Mouse (Mus musculus) embryonic facial prominence, embryonic 10.5 days (tissue): ENCODE data around the gene Hrh2. TPM values are rescaled to one million over a fixed set of nuclear protein-coding genes. Genes with fewer than 3 reads are reported as not detected.

Source experiments
- DNase-seq: peaks from one replicate; pipeline ENCODE4 v3.0.0-alpha.2; 2017; ENCODE audit warnings: low spot score
- H3K27ac ChIP-seq: fragments of 300-500 bp; sonication (generic); replicated peaks from 2 replicates; pipeline ENCODE4 v1.5.1; 2016; ENCODE audit warnings: mild to moderate bottlenecking
- H3K27me3 ChIP-seq: fragments of 300-500 bp; sonication (generic); replicated peaks from 2 replicates; pipeline ENCODE4 v1.6.1; 2016; ENCODE audit warnings: low read depth, mild to moderate bottlenecking; ENCODE audit not compliant: poor library complexity, severe bottlenecking
- H3K36me3 ChIP-seq: fragments of 300-500 bp; sonication (generic); replicated peaks from 2 replicates; pipeline ENCODE4 v1.6.1; 2016; ENCODE audit warnings: mild to moderate bottlenecking, moderate library complexity
- H3K4me1 ChIP-seq: fragments of 300-500 bp; sonication (generic); 2 replicates; pipeline ENCODE4 v1.6.1; 2016
- H3K4me3 ChIP-seq: fragments of 300-500 bp; sonication (generic); 2 replicates; pipeline ENCODE4 v1.5.1; 2016; ENCODE audit warnings: mild to moderate bottlenecking, moderate library complexity
- H3K9me3 ChIP-seq: fragments of 300-500 bp; sonication (generic); 2 replicates; pipeline ENCODE4 v1.6.1; 2016; ENCODE audit warnings: mild to moderate bottlenecking
- WGBS: fragments of 180-500 bp; shearing (Covaris S2); methylation state at CpG from one replicate; pipeline ENCODE4 v1.1.7; 2016; 5-methylcytosine and 5-hydroxymethylcytosine counted together
- polyA plus RNA-seq: library from polyadenylated mRNA; unstranded; fragments of >200 nt; fragmentation: Nextera tagmentation; extraction: Ambion mirVana; gene quantifications from 2 replicates; pipeline ENCODE4 v1.2.1, GENCODE M21; 2016

Hrh2 gene
- polyA plus RNA-seq, 1 experiment from 2014 or later: not detected

DNA sequence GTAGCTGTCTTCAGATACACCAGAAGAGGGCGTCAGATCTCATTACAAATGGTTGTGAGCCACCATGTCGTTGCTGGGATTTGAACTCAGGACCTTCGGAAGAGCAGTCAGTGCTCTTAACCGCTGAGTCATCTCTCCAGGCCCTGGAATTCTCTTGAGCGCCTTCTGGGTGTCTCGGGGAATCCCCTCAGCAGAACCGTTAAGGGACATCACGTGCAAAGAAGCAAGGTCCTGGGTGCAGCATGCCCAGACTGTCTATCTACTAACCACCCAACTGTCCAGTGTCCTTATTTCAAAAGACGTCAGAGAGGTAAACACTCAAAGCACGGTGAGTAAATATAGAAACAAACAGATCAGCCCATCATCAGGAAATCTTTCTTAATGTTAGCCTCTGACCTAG lies 27.5 kb upstream of the Hrh2 start:
- WGBS: 86% methylated on average over 10 of the region's 10 CpGs
- H3K36me3 ChIP-seq: no peaks in the 10 kb centered on the region
- no peaks in the 10 kb centered on the region for H3K9me3 ChIP-seq
- H3K27me3 ChIP-seq: no peaks in the 10 kb centered on the region
- no peak for DNase-seq
- peaks cover 9% of the 10 kb centered on the region; the same call in 1 of the 2 replicates for H3K4me1 ChIP-seq
- no peak overlapping the region for H3K4me3 ChIP-seq
- H3K27ac ChIP-seq: no peak overlapping the region

DNA sequence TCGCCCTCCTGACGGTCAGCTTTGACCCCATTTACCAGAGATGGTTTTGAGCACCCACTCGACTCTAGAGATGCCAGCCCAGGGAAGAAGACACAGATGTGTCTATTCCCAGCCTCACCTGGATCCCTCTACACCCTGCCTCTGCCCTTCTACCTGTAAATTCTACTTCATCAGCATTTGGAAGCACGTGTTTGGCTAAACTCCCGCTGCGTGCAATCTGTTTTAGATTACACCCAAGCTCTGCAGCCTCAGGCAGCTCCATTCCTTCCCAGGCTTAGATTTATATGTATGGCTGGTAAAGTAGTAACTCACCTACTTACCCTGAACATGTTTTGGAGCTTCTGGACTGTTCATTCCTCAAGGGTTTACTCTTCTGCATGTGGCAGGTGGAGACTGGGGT lies 26.9 kb upstream of the Hrh2 start:
- DNase-seq: no peak
- H3K36me3 ChIP-seq: no peaks in the 10 kb centered on the region
- no peak overlapping the region for H3K4me3 ChIP-seq
- no peaks in the 10 kb centered on the region for H3K27me3 ChIP-seq
- no peak overlapping the region for H3K27ac ChIP-seq
- H3K9me3 ChIP-seq: no peaks in the 10 kb centered on the region
- peaks cover 5% of the 10 kb centered on the region; the same call in 1 of the 2 replicates for H3K4me1 ChIP-seq
- 66% methylated on average over 6 of the region's 6 CpGs for WGBS

DNA sequence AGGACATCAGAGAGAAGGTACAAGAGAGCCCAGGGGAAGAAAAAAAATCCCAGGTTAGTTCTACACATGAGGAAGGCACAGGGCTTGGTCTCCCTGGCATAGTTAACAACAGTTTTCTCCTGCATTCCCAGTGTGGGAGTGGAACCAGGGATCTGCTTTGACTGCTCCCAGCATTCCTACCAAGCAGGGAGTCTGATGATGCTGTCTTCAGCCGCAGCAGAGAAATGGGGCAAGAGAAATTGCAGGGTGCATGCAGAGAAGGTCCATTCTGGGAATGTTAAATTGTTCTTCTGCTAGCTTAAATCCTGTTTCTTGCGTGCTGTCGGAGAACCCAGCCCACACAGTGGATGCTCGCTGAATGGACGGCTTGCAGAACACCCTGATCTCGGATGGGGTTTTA lies 26.2 kb upstream of the Hrh2 start:
- H3K4me1 ChIP-seq: peaks cover 5% of the 10 kb centered on the region; the same call in 1 of the 2 replicates
- no peaks in the 10 kb centered on the region for H3K27me3 ChIP-seq
- H3K27ac ChIP-seq: no peak overlapping the region
- no peaks in the 10 kb centered on the region for H3K36me3 ChIP-seq
- no peak for DNase-seq
- WGBS: 90% methylated on average over 6 of the region's 6 CpGs
- H3K9me3 ChIP-seq: no peaks in the 10 kb centered on the region
- H3K4me3 ChIP-seq: no peak overlapping the region

DNA sequence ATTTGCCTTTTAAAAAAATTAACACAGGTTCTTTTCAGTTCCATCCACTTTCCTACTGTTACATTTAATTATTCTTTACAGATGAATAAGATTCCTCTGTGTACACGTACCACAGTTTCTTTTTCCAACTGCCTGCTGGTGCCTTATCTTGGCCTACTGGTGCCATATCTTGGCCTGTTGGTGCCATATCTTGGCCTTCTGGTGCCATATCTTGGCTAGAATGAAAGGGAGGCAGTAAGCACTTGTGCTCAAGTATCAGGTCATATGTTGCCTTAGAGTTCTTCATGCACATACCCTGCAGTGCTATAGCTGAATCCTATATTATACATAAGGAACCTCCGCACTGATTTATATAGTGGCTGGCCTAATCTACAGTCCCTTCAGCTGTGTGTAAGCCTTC lies 24.9 kb upstream of the Hrh2 start:
- 94% methylated on average over 2 of the region's 2 CpGs for WGBS
- Histone ChIP-seq H3K27ac (no peak overlapping the region), H3K9me3 (no peaks in the 10 kb centered on the region), H3K27me3 (no peaks in the 10 kb centered on the region), H3K36me3 (no peaks in the 10 kb centered on the region), H3K4me3 (no peak overlapping the region), H3K4me1 (peaks cover 5% of the 10 kb centered on the region; the same call in 1 of the 2 replicates)
- DNase-seq: no peak

DNA sequence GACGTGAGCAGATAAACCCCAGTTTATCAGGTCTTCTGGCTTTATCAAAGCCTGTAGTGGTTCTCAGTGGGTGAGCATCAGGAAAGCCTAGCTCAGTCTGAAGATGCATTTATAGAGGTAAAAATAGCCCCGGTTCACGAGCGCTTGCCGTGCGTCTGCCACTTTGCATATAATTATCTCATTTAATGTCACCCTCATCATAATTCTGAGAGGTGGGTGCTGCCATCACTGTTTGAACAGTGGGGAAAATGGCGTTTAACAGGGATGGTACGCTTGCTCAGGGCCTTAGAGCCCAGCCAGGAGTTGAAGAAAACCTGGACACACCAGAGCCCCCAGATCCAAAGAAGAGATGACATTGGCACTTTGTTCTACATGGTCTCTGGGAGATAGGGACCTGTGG lies 23.3 kb upstream of the Hrh2 start:
- no peaks in the 10 kb centered on the region for H3K9me3 ChIP-seq
- no peak overlapping the region for H3K4me3 ChIP-seq
- H3K36me3 ChIP-seq: no peaks in the 10 kb centered on the region
- no peaks in the 10 kb centered on the region for H3K27me3 ChIP-seq
- H3K4me1 ChIP-seq: peaks cover 5% of the 10 kb centered on the region; the same call in 1 of the 2 replicates
- 91% methylated on average over 8 of the region's 8 CpGs for WGBS
- H3K27ac ChIP-seq: no peak overlapping the region
- no peak for DNase-seq

DNA sequence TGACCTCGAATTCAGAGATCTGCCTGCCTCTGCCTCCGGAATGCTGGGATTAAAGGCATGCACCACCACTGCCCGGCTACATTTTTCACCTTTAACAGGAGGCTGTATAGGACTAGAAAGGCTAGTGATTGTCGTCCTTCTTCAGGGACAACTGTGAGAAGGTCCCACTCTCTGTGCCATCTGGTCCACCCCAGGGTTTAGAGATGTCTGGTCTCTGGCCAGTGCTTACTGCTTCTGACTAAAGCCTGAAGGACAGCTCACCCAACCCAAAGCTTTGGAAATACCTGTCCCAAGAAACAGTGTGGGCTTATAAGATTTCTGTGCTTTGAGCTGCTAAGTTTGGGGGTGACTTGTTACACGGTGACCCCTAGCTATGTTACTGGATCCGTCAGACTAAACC lies 21.6 kb upstream of the Hrh2 start:
- Histone ChIP-seq H3K9me3 (peaks cover 7% of the 10 kb centered on the region; the same call in 1 of the 2 replicates), H3K4me1 (peaks cover under 1% of the 10 kb centered on the region; the same call in 1 of the 2 replicates), H3K27ac (no peak overlapping the region), H3K4me3 (no peak overlapping the region), H3K36me3 (no peaks in the 10 kb centered on the region), H3K27me3 (no peaks in the 10 kb centered on the region)
- 84% methylated on average over 6 of the region's 6 CpGs for WGBS
- DNase-seq: no peak

DNA sequence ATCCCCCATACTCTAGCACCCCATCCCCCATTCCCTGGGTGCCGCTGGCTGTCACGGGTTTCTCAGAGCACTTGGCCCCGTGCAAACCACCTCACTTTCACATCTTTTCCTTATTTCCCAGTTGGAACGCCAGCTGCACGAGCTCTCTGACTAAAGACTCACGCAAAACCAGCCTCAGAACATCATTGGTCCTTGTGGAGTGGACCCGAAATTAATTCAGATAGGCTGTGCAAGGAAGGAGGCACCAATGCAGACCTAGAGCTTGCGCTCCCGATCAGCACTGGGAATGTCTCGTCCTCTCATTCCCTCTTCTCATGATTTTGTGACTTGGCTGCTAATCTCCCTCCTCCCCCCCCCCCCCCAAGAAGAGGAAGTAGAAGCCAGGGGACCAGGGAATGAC lies 20.6 kb upstream of the Hrh2 start:
- Histone ChIP-seq H3K27ac (no peak overlapping the region), H3K4me1 (no peaks in the 10 kb centered on the region), H3K27me3 (no peaks in the 10 kb centered on the region), H3K36me3 (no peaks in the 10 kb centered on the region), H3K9me3 (peaks cover 7% of the 10 kb centered on the region; the same call in 1 of the 2 replicates), H3K4me3 (no peak overlapping the region)
- no peak for DNase-seq
- 83% methylated on average over 10 of the region's 10 CpGs for WGBS

DNA sequence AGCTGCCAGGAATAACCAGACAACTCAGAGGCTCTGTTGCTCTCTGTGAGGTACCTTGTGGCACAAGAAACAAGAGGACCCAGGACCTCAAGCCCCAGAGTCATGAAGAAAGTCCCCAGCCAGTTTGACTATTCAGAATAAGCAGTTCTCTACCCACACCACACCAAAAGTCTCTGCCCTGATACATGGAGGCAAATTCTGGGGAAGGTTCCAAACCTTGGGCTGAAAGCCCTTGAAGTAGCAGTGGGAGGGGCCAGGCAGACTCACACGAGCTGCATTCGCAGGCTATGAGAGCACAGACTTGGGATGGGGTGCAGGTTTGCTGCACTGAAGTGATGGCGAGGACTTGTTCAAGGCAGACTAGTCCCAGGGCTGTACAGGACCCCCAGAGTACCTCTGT lies 20.2 kb upstream of the Hrh2 start:
- Histone ChIP-seq H3K27ac (no peak overlapping the region), H3K4me3 (no peak overlapping the region), H3K4me1 (no peaks in the 10 kb centered on the region), H3K36me3 (no peaks in the 10 kb centered on the region), H3K27me3 (no peaks in the 10 kb centered on the region), H3K9me3 (peaks cover 7% of the 10 kb centered on the region; the same call in 1 of the 2 replicates)
- 60% methylated on average over 3 of the region's 3 CpGs for WGBS
- no peak for DNase-seq

DNA sequence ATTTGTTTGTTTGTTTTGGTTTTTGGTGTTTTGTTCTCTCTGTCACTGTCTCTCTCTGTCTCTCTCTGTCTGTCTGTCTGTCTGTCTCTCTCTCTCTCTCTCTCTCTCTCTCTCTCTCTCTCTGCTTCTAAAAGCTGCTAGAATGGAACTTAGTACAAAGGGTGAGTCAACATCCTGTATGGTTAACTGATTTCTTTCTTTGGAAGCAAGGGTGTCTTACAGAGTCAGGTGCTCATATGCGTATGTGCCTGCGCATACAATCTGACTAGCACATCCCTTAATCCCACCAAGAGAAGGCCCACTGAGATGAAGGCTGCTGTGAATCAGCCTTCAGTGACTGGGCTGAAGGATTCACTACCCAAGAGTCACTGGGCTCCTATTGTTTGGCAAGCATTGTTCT lies 18.0 kb upstream of the Hrh2 start:
- Histone ChIP-seq H3K27ac (no peak overlapping the region), H3K9me3 (peaks cover 7% of the 10 kb centered on the region; the same call in 1 of the 2 replicates), H3K4me1 (peaks cover 11% of the 10 kb centered on the region), H3K36me3 (no peaks in the 10 kb centered on the region), H3K27me3 (no peaks in the 10 kb centered on the region), H3K4me3 (no peak overlapping the region)
- no peak for DNase-seq
- WGBS: 95% methylated on average over 2 of the region's 2 CpGs

DNA sequence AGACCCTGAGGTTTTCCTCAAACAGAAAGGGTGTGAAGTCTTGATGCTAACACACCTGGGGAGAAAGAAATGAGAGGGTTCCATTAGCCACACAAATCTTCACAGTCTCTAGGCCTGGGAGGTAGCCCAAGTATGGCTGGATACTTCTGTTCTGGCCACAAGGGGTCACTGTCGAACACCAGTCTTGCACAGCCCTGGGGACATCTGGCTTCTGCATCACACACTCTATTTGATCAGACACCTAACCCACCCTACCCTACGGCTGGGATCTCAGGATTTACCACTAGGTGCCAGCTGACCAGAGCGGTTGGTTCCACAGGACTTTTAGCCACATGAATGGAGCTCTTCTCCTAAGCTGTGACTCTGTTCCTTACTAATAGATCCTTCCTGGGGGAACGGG lies 17.2 kb upstream of the Hrh2 start:
- no peaks in the 10 kb centered on the region for H3K27me3 ChIP-seq
- no peaks in the 10 kb centered on the region for H3K36me3 ChIP-seq
- H3K4me3 ChIP-seq: no peak overlapping the region
- H3K9me3 ChIP-seq: peaks cover 7% of the 10 kb centered on the region; the same call in 1 of the 2 replicates
- DNase-seq: no peak
- WGBS: 88% methylated on average over 4 of the region's 4 CpGs
- peaks cover 11% of the 10 kb centered on the region for H3K4me1 ChIP-seq
- H3K27ac ChIP-seq: no peak overlapping the region

DNA sequence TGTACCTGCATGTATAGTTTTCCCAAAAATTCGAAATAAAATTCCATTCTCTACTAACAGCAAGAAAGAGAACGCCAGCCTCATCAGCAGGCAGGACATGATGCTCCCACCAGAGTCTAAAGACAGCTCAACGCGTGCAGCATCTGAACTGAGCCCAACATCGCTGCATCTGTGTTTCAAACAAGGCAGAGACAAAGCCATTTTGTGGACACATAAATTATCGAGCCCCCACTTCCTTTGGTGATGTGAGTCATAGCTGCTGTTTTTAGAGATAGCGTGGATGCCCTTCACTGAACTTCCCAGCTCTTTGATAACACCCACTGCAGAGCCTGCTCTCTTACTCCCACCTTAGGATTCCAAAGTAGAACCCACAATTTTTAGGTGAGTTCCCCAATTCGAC lies 16.5 kb upstream of the Hrh2 start:
- no peaks in the 10 kb centered on the region for H3K27me3 ChIP-seq
- no peak for DNase-seq
- H3K4me3 ChIP-seq: no peak overlapping the region
- peaks cover 13% of the 10 kb centered on the region for H3K4me1 ChIP-seq
- H3K9me3 ChIP-seq: peaks cover 7% of the 10 kb centered on the region; the same call in 1 of the 2 replicates
- H3K27ac ChIP-seq: no peak overlapping the region
- no peaks in the 10 kb centered on the region for H3K36me3 ChIP-seq
- WGBS: 86% methylated on average over 8 of the region's 8 CpGs

DNA sequence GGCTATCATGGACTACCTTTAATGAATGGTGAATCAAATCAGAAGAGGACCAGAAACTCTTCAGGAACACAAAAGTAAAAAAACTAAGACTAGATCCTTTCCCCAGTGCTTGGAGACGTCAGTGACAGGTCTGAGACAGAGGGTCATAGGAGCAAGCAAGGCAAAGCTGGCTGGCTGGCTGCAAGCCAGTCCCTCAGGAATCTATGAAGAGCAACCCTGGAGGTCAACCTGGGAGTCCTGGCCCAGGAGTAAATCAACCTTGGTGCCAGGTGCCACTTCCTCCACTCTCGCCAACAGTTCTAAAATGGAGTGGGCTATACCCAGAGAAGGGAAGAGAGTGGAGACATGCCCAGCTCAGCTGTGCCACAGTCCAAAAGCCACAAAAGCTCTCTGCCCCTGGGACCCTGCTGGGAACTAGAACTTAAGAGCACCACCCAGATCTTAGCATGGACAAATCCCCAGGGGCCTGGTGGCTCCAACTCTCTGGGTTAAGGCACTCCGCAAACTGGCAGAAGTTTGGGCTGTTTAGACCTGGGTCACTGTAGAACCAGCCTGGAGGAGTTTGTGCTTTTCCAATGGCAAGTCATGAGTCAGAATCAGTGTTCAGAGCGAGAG lies 15.4 kb upstream of the Hrh2 start:
- Histone ChIP-seq H3K4me3 (no peak overlapping the region), H3K27ac (no peak overlapping the region), H3K27me3 (no peaks in the 10 kb centered on the region), H3K36me3 (no peaks in the 10 kb centered on the region), H3K4me1 (peaks cover 17% of the 10 kb centered on the region), H3K9me3 (peaks cover 7% of the 10 kb centered on the region; the same call in 1 of the 2 replicates)
- no peak for DNase-seq
- 89% methylated on average over 4 of the region's 4 CpGs for WGBS

DNA sequence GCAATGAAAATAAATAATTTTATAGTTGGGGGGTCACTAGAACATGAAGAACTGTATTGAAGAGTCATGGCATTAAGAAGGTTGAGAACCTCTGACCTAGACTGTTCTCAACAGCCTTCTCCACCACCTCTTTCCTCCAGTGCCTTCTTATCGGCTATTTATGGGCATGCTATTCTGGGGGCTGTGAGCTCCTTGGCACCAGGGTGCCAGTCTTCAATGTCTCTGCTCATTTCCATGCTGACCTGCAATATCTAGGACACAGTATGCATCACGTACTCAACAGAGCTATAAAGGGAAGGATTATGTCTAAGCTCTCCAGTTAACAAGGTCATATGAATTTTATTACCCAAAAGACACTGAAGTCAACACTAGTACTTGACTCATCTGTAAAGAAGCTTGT lies 14.6 kb upstream of the Hrh2 start:
- DNase-seq: no peak
- H3K4me3 ChIP-seq: no peak overlapping the region
- 84% methylated on average over 2 of the region's 2 CpGs for WGBS
- peaks cover 17% of the 10 kb centered on the region for H3K4me1 ChIP-seq
- H3K36me3 ChIP-seq: no peaks in the 10 kb centered on the region
- no peak overlapping the region for H3K27ac ChIP-seq
- H3K9me3 ChIP-seq: peaks cover 7% of the 10 kb centered on the region; the same call in 1 of the 2 replicates
- H3K27me3 ChIP-seq: no peaks in the 10 kb centered on the region
